Mouse (Mus musculus) mature B cell (primary cell): ENCODE data around the gene Mydgf.

ENCODE experiments used
- in situ Hi-C: fragments of 300-500 bp; cut with MboI; formaldehyde crosslinking; loops from 2 replicates; pipeline ENCODE4 v1.14.3; 2019

Gene Mydgf

GRCm38 (mm10) chr17:56191266-56191665 lies 7.5 kb upstream of the Mydgf start:
- in situ Hi-C loops: no loop called here

- in situ Hi-C loops: no loop called here
Observed at GRCm38 (mm10) chr17:56185281-56186141, 1.8 kb upstream of the Mydgf start.

- in situ Hi-C loops: no loop called here
Observed at GRCm38 (mm10) chr17:56182975-56183657, 604 bp downstream of the Mydgf start.

GRCm38 (mm10) chr17:56175416-56175815 lies 8.3 kb downstream of the Mydgf start:
- in situ Hi-C loops: no loop called here

GRCm38 (mm10) chr17:56173401-56174046 lies 10.2 kb downstream of the Mydgf start:
- in situ Hi-C loops: no loop called here

- in situ Hi-C loops: no loop called here
Observed at GRCm38 (mm10) chr17:56171881-56172280, 11.8 kb downstream of the Mydgf start.

- in situ Hi-C loops: no loop called here
Observed at GRCm38 (mm10) chr17:56171456-56171855, 12.3 kb downstream of the Mydgf start.

GRCm38 (mm10) chr17:56170636-56171035 lies 13.1 kb downstream of the Mydgf start:
- in situ Hi-C loops: no loop called here

- in situ Hi-C loops: no loop called here
Observed at GRCm38 (mm10) chr17:56169830-56170229, 13.9 kb downstream of the Mydgf start.

GRCm38 (mm10) chr17:56165671-56166070 lies 18.0 kb downstream of the Mydgf start:
- in situ Hi-C loops: no loop called here

- in situ Hi-C loops: no loop called here
Observed at GRCm38 (mm10) chr17:56164510-56164909, 19.2 kb downstream of the Mydgf start.

GRCm38 (mm10) chr17:56163523-56164102 lies 20.1 kb downstream of the Mydgf start:
- in situ Hi-C loops: no loop called here

- in situ Hi-C loops: no loop called here
Observed at GRCm38 (mm10) chr17:56162231-56162774, 21.4 kb downstream of the Mydgf start, which contains the start of gene Tnfaip8l1. TSS of gene Tnfaip8l1 (plus strand) at chr17:56162477.

- in situ Hi-C loops: no loop called here
Observed at GRCm38 (mm10) chr17:56159729-56160128, 24.0 kb downstream of the Mydgf start.

GRCm38 (mm10) chr17:56153643-56154042 lies 30.1 kb downstream of the Mydgf start:
- in situ Hi-C loops: no loop called here

- in situ Hi-C loops: no loop called here
Observed at GRCm38 (mm10) chr17:56149897-56150296, 33.8 kb downstream of the Mydgf start.

GRCm38 (mm10) chr17:56148790-56149618 lies 34.7 kb downstream of the Mydgf start:
- in situ Hi-C loops: no loop called here

- in situ Hi-C loops: no loop called here
Observed at GRCm38 (mm10) chr17:56148280-56148679, 35.4 kb downstream of the Mydgf start.

GRCm38 (mm10) chr17:56147420-56147819 lies 36.3 kb downstream of the Mydgf start:
- in situ Hi-C loops: no loop called here

- in situ Hi-C loops: no loop called here
Observed at GRCm38 (mm10) chr17:56146131-56146530, 37.6 kb downstream of the Mydgf start.

- in situ Hi-C loops: no loop called here
Observed at GRCm38 (mm10) chr17:56144546-56144945, 39.2 kb downstream of the Mydgf start.
